Mouse (Mus musculus) thymus, adult 2 months (tissue): ENCODE data around the gene Tns2.

Experiments used
- CTCF ChIP-seq: fragments of 200-500 bp; IDR thresholded peaks from 2 replicates; pipeline ENCODE4 v1.5.1; 2012; ENCODE audit warnings: mild to moderate bottlenecking, control low read depth, low read length, moderate library complexity, borderline replicate concordance; ENCODE audit not compliant: control insufficient read depth, poor library complexity, insufficient read depth; ENCODE audit errors: extremely low read depth
- POLR2A ChIP-seq: fragments of 200-500 bp; IDR thresholded peaks from 2 replicates; pipeline ENCODE4 v1.6.1; 2012; ENCODE audit warnings: mild to moderate bottlenecking, low read length, control low read depth, moderate library complexity; ENCODE audit not compliant: control insufficient read depth, poor library complexity, insufficient read depth; ENCODE audit errors: extremely low read depth

DNA sequence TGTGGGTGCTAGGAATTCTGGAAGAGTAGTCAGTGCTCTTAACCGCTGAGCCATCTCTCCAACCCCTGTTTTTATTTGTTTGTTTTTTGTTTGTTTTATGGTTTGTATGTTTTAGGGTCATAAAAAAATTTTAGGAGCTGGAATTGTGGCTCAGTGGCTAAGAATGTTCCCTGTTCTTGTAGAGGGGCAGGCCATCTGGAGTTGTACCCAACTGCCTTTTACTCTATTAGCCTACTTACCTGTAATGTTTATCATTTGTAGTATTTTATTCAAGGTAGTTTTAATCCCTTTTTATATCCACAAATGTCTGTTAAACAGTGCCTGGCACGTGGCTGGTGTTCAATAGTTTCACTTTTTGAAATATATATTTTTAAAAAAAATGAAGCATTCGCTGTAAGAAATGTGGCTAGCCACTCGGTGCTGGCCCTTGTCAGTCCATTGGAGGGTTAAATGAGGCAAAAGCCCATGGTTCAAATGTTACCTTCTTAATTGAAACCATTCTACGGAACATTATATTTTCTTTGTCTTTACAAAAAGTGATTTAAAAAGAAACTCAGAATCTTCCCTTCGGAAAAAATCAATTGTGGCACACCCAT, 27.2 kb upstream of the Tns2 start:
- TF ChIP-seq CTCF (no peak), POLR2A (no peak)
